Mouse (Mus musculus): Measurements from ENCODE around the gene Slit3.

Gene Slit3

DNA sequence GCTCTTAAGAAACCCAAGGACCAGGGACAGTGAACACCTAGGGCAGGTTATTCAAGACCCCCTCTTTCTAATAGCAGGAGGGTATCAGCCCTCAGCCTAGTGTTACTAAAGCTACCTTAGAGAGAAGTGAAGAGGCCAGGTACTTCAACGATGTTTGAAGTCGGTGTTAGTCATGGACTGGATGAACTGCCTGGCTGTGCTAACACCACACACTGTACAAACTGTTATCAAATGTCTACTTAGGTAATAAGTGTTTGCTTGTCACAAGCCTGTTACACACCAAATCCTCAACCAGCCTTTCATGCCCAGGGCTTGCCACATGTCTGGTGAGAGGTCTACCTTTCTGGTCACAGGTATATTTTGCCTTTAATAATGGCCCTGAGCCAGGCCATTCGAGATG lies 153.0 kb downstream of the Slit3 start:
- ATAC-seq (ENCODE audit: low TSS enrichment), result no peak

DNA sequence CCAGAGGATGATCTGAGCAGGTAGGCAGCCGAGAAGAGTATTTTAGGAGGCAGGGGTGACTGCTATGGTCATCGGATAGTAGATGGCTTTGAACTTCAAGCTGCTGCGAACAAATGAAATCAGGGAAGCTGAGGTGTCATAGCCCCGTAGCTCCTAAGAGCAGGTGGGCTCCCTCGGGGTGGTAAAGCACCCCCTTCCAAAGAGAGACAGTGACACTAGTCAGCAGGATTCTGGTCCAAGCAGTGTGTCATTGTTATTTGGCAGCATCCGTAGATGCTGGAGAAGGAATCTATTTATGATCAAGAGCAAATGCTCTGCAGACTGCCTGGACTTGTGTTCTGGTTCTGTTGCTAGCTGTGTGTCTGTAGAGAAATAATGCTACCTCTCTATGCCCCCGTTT lies 154.3 kb downstream of the Slit3 start:
- peak; percentile 69 for ATAC-seq (ENCODE audit: low TSS enrichment)

DNA sequence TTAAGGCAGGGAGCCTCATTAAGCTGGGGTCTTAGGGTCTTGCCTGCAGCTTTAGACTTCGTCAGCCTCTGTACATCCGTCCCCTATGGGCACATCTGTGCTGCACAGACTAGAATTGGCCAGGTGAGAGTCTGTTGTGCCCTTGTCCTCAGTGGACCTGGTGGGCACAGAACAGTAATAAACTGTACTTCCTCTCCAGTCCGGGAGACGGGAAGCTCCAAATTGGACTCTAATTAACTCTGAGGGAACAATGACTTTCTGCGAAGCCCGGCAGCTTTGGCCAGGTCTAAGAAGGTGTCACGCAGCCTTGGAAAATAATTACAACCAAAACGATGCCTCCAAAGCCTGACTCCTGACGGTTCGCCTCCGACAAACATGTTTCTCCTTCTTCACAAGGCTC lies 155.0 kb downstream of the Slit3 start:
- ATAC-seq (ENCODE audit: low TSS enrichment), result no peak

DNA sequence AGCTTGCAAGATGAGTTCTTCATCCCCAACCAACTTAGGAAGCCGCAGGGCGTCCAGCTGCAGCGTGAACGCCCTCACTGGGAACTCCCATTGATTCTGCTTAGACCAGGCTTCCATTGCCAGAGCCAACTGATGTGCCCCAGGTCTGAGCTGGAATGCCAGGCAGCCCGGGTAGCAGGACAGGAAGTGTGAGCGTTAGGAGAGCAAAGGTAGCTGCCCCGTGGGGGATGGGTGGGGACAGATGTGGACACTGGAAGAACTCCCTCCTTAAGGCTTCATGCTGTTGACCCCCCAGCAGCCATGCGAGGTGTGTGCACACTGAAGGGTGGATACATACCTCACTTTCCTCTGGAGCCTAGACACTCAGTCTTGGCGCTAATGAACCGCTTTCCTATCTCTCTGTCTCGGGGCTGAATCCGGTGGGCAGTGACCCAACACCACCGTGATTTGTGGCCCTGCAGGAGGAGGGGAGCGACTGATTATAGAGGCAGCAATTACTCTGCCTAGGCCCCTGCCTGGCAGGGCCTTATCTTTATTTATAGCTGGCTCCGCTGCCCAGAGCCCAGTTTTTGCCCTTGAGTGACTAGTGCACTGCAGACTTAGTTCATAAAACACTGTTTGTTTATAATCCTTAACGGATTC lies 157.2 kb downstream of the Slit3 start:
- ATAC-seq (ENCODE audit: low TSS enrichment), result no peak

DNA sequence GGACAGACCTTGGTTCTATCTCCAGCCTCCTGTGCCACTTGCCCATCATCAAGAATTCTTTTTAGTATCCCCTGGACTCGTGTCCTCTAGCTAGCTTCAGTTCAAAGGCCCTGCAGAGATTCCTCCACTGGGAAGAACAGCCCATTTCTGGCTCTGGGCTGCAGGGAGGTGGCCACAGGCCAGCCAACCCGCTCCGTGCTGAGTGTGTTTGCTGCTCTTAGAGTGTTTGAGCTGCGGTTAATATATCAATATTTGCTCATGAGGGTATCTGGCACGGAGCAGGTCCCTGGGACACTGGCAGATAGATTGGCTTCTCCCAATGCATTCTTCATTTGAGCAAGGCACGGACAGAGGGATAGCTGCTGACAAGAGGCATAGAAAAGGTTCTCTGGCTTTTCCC lies 159.8 kb downstream of the Slit3 start:
- ATAC-seq (ENCODE audit: low TSS enrichment), result no peak

DNA sequence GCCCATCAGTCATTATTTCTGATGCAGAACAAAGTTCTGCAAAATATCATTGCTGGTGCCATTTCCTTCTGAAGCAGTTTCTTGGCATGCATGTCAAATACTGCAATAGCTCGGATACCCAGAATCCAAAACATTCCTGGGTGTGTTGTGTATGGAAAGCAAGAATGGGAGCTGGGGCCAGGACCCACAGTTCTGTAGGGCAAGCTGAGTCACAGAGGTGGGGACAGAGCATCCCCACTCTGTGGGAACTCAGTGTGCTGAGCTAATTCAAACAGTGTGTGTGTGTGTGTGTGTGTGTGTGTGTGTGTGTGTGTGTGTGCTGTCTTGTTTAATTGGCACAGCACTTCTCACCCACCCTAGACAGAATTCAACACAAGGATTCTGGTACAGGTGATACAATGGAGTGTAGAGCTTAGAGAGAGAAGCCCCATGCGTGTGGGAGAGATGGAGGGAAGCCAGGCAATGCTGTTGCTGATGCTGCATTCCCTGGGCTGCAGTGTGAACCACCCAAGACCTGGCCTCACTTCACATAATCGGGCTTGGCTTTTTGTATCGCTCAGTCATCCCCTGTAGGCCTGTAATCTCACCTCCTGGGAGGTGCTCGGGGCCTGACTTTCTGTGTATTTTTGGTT lies 161.1 kb downstream of the Slit3 start:
- peak; percentile 25 for ATAC-seq (ENCODE audit: low TSS enrichment)

DNA sequence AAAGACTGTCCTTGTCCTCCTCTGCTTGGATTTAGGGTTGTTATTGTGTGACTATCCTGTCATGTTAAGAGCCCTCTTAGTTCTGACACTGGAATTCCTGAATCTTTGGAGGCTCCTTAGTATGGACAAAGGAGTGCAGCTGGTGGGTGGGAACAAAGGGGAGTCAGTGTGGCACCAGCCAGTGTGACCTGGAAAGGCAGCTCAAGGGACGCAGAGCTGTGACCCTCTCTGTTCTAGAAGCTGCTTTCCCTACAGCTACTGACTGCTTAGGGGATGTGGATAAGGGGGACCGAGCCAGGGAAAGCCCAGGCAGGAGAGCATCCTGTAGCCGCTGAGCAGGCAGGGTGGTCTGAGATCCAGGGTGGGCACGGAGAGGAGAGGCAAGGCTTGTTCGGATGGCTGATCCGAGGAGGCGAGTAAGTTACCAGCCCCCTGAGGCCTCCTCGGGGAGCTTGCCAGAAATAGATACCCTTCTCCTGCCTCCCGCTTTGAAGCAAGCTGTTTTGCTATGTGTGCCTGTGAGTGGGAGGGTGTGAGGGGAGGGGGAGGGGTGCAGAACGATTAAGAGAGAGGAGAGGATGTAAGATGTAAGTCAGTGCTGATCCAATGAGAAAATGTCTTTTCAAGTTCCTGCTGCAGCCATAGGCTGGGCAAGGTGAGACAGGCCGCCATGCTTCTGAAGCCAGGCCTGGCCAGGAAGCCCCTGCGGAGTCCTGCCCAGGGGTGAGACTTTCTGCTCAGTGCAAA lies 162.0 kb downstream of the Slit3 start:
- peak; percentile 80 for ATAC-seq (ENCODE audit: low TSS enrichment)

DNA sequence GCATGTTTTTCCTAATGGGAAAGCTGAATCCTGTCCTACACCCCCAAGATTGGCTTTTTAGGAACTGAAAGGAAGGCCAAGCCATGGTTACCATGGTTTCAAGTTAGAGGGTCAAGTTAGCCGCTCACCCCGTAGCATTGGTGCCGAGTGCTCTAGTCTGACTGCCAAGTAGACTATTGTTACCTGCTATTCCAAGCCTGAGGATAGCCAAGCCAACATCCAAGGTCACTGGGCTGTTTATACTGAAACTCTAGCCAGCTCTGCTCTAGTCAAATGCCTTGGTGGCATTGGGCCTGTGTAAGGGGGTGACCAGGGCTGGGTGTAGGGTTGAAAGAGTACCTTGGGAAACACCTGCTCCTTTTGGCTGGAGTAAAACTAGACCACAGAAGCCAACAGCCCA lies 162.7 kb downstream of the Slit3 start:
- no peak for ATAC-seq (ENCODE audit: low TSS enrichment)

DNA sequence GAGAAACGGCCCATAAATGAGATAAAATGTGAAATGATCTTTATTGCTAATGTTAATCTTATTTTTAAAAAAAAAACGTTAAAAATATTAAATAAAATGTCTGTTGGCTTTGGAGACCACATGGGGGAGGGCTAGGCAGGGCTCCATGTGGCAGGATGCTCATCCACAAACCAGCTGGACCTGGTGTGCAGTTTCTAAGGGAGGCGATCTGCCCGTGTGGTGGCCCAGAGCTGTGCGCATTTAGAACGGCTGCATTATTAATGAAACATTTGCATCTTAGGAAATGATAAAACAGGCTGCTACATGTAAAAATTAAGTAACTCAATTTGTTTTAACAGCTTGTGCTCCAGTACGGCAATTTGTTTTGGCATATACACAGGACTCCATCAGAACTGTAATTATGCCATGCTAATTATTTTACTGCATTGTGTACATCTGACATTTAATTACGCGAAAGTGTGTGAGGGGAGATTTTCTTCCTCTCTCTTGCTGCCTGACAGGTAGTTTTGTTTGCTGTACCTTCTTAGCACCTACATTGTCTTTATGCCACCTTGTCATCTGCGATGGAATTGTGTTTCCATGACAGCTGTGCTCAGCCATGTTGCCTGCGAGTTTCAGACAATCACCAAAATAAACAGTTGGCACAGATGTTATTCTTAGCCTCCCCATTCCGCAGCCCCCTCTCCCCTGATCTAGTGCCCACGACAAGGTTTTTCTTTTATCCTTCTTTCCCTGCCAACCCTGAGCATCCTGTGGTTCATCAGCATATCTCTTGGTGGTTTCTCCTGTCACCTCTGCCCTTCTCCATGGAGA lies 165.8 kb downstream of the Slit3 start:
- no peak for ATAC-seq (ENCODE audit: low TSS enrichment)

DNA sequence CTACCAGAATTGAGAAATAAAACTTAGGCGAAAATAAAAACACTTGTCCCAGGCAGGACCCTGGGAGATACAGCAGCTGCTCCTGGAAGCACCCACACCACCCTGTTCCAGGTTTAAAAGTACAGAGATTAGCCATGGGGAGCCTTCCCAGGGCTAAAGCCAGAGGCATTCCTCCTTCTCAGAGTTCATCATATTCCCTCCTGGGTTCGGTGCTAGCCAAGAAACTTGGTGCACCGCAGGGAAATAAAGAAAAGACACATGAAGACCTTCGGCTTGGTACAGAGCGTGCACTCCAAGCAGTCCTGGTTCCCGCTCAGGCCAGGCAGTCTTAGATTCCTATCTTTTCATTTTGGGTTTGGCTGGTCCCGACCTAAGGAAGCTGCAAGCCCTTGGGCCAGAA lies 167.0 kb downstream of the Slit3 start:
- no peak for ATAC-seq (ENCODE audit: low TSS enrichment)

DNA sequence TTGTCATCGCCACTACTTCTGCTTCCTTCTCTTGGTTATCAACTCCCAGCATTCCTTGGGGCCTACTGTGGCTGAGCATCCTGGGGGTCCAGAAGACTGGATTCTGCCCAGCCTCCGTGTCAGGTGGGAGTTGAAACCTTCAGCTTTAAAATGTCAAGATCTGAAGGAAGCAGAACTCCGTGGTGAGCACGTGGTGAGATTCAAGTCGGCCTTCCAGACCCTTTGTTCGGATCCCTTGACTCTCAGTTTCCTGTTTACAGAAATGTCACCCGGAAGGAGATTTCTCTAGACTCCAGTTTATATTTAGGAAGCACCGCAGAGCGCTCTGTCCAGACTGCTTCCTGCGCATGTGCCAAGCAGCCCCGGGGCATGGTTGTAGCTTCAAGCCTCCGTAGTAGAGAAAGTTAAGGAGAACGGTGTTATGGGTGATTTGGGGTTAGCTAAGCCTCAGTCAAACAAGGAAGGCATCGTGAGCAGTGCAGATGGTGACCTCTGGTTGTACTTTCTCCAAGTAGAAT lies 167.8 kb downstream of the Slit3 start:
- ATAC-seq (ENCODE audit: low TSS enrichment), result no peak

DNA sequence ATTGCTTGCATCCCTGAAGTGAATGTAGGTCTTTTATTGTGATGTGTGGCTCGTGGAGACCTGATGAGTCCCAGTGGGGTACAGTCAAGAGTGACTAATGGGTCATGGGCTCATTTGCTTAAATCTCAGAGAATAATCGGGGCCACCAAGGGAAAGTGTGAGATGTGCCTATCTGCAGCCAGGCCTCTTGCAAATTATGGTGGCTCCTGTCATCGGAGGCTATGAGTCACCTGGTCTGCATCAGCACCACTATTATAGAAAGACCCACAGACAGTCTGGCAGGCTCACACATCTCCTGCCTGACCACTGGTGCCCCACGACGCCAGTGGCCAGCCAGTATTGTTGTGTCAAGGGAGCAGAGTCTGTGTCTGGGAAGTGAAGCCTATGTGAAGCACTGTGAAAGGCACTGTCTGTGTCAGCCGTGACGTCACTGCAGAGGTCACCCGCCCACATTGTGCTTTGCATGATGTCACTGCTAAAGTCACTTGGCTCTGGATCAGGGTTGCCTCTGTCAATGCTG lies 171.3 kb downstream of the Slit3 start:
- no peak for ATAC-seq (ENCODE audit: low TSS enrichment)

DNA sequence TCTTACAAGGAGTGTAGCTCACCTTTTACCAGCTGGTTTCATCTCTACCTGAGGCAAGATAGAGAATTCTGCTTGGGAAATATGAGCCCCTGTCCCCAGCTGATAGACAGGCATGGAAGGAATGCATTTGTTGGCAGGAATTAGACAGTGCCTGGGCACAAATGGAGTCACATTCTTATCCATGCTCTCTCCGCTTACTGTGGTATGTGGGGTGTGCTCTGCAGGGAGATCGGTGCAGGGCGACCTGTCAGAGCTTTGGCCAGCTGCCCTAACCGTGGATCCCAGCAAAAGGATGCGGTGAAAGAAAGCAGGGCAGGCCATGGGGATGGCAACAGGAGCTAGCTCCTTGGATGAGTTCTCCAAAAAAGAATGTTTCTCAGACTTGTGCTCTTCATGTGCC lies 172.2 kb downstream of the Slit3 start:
- ATAC-seq (ENCODE audit: low TSS enrichment), result no peak

DNA sequence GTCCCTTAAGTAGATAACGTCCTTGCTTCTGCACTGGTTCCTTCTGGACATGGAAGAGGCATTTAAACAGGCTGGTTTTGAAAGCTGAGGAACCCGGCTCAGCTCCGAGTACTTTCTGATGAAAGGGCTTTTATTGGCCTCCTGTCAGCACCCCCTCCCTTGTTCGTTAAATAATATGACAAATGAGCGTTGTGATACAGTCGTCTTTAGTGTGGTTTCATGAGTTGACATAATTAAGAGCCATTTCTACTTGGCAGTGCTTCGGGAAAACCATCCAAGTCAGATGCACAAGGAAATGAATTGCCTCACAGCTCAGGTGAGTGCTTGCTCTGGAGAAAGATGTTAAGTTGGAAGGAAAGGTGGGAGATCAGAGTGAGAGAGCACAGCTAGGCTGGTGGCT lies 173.6 kb downstream of the Slit3 start:
- no peak for ATAC-seq (ENCODE audit: low TSS enrichment)

DNA sequence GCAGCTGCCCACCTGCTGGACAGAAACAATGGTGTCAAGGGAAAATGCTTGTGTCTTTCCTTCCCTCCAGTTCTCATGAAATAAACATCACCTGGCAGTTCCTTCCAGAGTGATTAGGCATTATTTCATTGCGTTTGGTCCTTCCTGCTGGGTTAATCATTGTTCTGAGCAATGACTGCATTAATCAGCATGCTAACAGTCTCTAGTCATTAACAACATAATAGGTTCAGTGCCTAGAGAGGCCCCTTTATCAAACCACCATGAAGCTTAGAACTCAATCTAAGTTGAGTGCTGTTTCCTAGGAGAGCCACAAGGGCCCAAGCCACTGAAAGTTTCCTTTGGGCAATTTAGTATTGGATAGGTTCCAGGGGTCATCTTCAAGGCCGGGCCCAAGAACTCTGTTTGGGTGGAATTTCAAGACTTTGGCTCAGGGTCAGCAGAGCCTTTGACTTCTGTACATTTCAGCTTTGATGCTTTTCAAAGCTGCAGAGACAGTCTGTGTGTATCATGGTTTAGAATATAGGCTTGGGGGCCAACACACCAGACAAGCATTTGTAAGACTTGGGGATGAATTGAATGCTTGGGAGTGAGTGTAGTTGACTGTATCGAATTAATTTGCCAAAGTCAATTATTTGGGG lies 174.3 kb downstream of the Slit3 start:
- ATAC-seq (ENCODE audit: low TSS enrichment), result no peak

DNA sequence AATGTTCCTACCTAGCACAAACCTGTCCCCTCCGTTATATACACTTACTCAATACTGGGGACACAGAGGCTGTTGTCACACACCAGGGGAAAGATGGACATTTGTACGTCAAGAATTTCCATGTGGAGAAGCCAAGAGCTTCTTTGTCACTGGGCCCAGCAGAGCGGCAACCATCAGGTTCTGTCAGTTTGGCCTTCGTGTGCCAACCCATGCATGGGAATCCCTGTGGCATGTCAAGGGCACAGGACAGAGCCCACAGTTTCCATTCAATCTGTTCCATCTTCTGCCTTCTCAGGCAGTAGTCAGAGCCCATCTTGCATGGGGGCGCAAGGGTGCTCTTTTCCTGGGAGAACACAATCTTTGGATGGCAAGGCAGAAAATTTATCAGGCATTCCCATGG lies 175.8 kb downstream of the Slit3 start:
- no peak for ATAC-seq (ENCODE audit: low TSS enrichment)

DNA sequence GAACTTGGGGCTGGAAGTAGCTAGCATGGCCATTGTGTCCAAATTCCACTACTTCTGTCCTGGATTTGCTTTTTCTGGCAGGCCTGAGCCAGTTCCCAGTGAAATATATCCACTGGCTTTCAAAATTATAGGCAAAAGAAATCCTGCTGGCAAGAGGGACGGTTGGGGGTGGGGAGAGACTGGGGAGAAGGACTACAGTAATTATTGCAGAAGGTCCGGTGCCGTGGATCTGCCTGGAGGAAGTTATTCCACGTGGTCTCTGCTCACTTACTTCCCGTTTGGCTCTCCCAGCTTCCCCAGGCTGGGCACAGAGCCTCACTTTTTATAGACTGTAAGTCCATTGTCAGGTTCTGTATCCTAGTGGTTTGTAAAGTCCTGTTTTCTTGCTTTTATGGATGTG lies 176.3 kb downstream of the Slit3 start:
- no peak for ATAC-seq (ENCODE audit: low TSS enrichment)

DNA sequence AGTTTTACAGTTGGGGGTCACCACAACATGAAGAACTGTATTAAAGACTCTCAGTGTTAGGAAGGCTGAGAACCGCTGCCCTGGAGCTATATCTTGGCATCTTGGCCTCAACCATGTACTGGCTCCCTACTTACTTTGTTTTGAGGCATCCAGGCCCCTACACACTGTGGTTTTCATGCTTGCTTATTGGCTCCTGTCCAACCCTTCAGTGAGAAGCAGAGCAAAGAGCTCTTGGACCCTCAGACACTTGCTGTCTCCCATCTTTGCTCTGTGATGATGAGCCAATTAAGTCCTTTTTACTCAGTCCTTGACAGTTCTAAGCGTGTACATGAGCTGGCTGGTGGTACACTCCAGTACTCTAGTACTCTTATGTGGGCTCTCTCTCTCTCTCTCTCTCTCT lies 177.5 kb downstream of the Slit3 start:
- no peak for ATAC-seq (ENCODE audit: low TSS enrichment)

DNA sequence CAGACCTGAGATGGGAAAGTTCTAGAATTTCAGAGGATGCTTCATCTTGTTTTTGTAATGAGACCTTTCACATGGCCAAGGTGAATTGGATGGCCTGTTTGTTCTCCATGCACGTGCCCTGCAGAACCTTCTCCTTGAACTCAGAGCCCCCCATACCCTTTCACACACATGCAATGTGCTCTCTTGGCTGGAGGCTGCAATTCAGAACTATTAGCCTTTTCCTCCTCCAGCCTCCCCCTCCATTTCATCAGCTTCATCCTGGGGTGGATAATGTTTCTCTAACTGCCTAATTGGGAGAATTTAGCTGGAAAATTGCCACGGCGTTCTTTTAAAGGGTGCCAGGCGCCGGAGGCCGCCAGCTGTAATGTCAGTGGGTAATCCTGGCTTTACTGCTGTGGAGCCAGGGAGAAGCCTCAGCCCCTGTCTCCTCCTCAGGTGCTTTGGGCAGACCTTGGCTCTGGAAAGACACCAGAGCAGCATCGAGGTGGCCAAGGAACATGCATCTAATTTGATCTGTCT lies 178.9 kb downstream of the Slit3 start:
- no peak for ATAC-seq (ENCODE audit: low TSS enrichment)

DNA sequence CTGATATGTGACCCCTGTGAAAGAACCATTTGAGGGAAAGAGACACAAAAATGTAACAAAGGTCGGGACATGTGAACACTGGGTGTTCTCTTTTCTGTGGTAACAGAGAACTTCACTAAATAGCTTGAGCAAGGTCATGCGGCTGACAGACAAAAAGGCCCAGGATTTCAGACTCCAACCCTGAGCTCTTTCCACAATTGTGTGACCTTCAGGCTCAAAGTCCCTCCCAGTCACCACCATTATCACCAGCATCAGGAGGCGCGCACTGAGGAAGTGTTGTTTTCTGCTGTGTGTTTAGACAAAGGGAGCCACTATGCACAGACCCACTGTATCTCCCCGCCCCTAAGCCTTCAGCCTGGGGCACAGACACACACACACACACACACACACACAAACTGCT lies 181.2 kb downstream of the Slit3 start:
- ATAC-seq (ENCODE audit: low TSS enrichment), result no peak

Measured in frontal cortex, adult (tissue).